Mouse (Mus musculus) frontal cortex, postnatal 14 days (tissue): ENCODE results near the gene Olfr172.
A peak's percentile ranks its signal among the peaks of the same experiment; 100 is the strongest.

Source experiments
- DNase-seq, 2 experiments: peaks; one replicate each; pipeline ENCODE4 v3.0.0; 2022; ENCODE audit warnings: low spot score in 2 of 2

The Olfr172 gene

GRCm38 (mm10) chr16:58763076-58763475 lies at the start of gene Olfr172:
Gene Olfr172, minus strand, starts transcription at chr16:58763176.
- no peak for DNase-seq

- DNase-seq, result no peak
These were observed 37.2 kb upstream of the Olfr172 start, which contains the start of gene Olfr173 for GRCm38 (mm10) chr16:58800168-58800567. Gene Olfr173, minus strand, starts transcription at chr16:58800268.

GRCm38 (mm10) chr16:58756191-58756590 lies 6.8 kb downstream of the Olfr172 start:
- DNase-seq, result no peak

- DNase-seq, result no peak
These were observed 11.7 kb downstream of the Olfr172 start for GRCm38 (mm10) chr16:58751314-58751713.

- no peak for DNase-seq
These were observed 16.3 kb downstream of the Olfr172 start for GRCm38 (mm10) chr16:58746715-58747114.

GRCm38 (mm10) chr16:58740751-58741150 lies 22.2 kb downstream of the Olfr172 start:
- DNase-seq, result no peak

GRCm38 (mm10) chr16:58738800-58739199 lies 24.2 kb downstream of the Olfr172 start:
- no peak for DNase-seq

GRCm38 (mm10) chr16:58738205-58738604 lies 24.8 kb downstream of the Olfr172 start:
- DNase-seq, result no peak

GRCm38 (mm10) chr16:58728176-58728671 lies 34.8 kb downstream of the Olfr172 start:
- DNase-seq, result peak in 1 of 2 experiments; percentile 34

- peak; percentile 90 for DNase-seq
These were observed 35.4 kb downstream of the Olfr172 start, which contains the start of gene Cldnd1 for GRCm38 (mm10) chr16:58727477-58728131. Gene Cldnd1, plus strand, starts transcription at chr16:58727910.

GRCm38 (mm10) chr16:58726680-58727476 lies 36.1 kb downstream of the Olfr172 start:
- DNase-seq, result no peak

GRCm38 (mm10) chr16:58722292-58722691 lies 40.7 kb downstream of the Olfr172 start:
- no peak for DNase-seq

GRCm38 (mm10) chr16:58718666-58719120 lies 44.3 kb downstream of the Olfr172 start, which contains the start of gene Gpr15:
Gene Gpr15, minus strand, starts transcription at chr16:58719070.
- DNase-seq, result no peak

- no peak for DNase-seq
These were observed 48.0 kb downstream of the Olfr172 start for GRCm38 (mm10) chr16:58715018-58715417.

- DNase-seq, result no peak
These were observed 49.8 kb downstream of the Olfr172 start for GRCm38 (mm10) chr16:58713128-58713527.

GRCm38 (mm10) chr16:58712221-58712620 lies 50.8 kb downstream of the Olfr172 start:
- no peak for DNase-seq
